Mouse (Mus musculus) G1E (cell line): Measurements from ENCODE around the gene Arhgap24.

ENCODE experiments used
- CTCF ChIP-seq: IDR thresholded peaks from 2 replicates; pipeline ENCODE4 v1.5.1; 2012; ENCODE audit warnings: low read depth, low read length, inconsistent platforms, mixed read lengths
- GATA1 ChIP-seq: IDR thresholded peaks from 2 replicates; pipeline ENCODE4 v1.6.1; 2012; ENCODE audit warnings: borderline replicate concordance, low read length, inconsistent platforms, mixed read lengths

DNA sequence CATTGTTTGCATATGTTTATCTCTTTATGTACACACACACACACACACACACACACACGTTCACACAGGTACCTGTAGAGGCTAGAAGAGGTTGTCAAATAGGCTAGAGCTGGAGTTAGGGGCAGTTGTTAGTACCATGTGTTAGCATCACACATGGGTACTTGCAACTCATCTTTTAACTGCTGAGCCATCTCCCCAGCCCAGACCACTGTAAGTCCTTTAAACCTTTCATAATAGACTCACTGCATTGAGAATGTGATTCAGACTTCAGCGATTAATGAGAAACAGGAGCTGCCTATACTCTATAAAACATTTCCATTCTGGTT is 407.9 kb downstream of the Arhgap24 start:
- TF ChIP-seq CTCF (no peak), GATA1 (no peak)
